Mouse (Mus musculus) lung, postnatal 25 days (tissue): ENCODE results near the gene Cryl1.
A peak's percentile ranks its signal among the peaks of the same experiment; 100 is the strongest.

Experiments
- DNase-seq: peaks from one replicate; pipeline ENCODE4 v3.0.0; 2022; ENCODE audit warnings: low spot score

Cryl1 gene

GRCm38 (mm10) chr14:57316662-57317600 lies 81.4 kb downstream of the Cryl1 start:
- no peak for DNase-seq

GRCm38 (mm10) chr14:57315976-57316375 lies 82.4 kb downstream of the Cryl1 start:
- no peak for DNase-seq

GRCm38 (mm10) chr14:57315551-57315950 lies 82.8 kb downstream of the Cryl1 start:
- DNase-seq = no peak

- DNase-seq = no peak
Measured at GRCm38 (mm10) chr14:57301600-57302230, 96.6 kb downstream of the Cryl1 start.

- peak; percentile 1 for DNase-seq
Measured at GRCm38 (mm10) chr14:57300530-57300929, 97.8 kb downstream of the Cryl1 start.

GRCm38 (mm10) chr14:57297672-57298071 lies 100.7 kb downstream of the Cryl1 start:
- DNase-seq = no peak

GRCm38 (mm10) chr14:57291399-57291942 lies 106.9 kb downstream of the Cryl1 start:
- DNase-seq = no peak

- DNase-seq = no peak
Measured at GRCm38 (mm10) chr14:57289105-57289504, 109.2 kb downstream of the Cryl1 start.

GRCm38 (mm10) chr14:57283816-57284215 lies 114.5 kb downstream of the Cryl1 start:
- no peak for DNase-seq

- DNase-seq = no peak
Measured at GRCm38 (mm10) chr14:57282591-57282990, 115.7 kb downstream of the Cryl1 start.

- no peak for DNase-seq
Measured at GRCm38 (mm10) chr14:57280835-57281234, 117.5 kb downstream of the Cryl1 start.

GRCm38 (mm10) chr14:57276481-57277012 lies 121.8 kb downstream of the Cryl1 start:
- DNase-seq = no peak

GRCm38 (mm10) chr14:57272341-57272740 lies 126.0 kb downstream of the Cryl1 start:
- DNase-seq = no peak

GRCm38 (mm10) chr14:57271861-57272260 lies 126.5 kb downstream of the Cryl1 start:
- no peak for DNase-seq

GRCm38 (mm10) chr14:57268900-57269299 lies 129.4 kb downstream of the Cryl1 start:
- DNase-seq = no peak

GRCm38 (mm10) chr14:57268344-57268743 lies 130.0 kb downstream of the Cryl1 start:
- no peak for DNase-seq

- no peak for DNase-seq
Measured at GRCm38 (mm10) chr14:57263943-57264342, 134.4 kb downstream of the Cryl1 start.

- no peak for DNase-seq
Measured at GRCm38 (mm10) chr14:57259341-57259740, 139.0 kb downstream of the Cryl1 start.

GRCm38 (mm10) chr14:57248661-57249060 lies 149.7 kb downstream of the Cryl1 start:
- DNase-seq = no peak

GRCm38 (mm10) chr14:57246575-57246974 lies 151.8 kb downstream of the Cryl1 start:
- no peak for DNase-seq

- no peak for DNase-seq
Measured at GRCm38 (mm10) chr14:57242978-57243377, 155.4 kb downstream of the Cryl1 start.

GRCm38 (mm10) chr14:57235276-57235675 lies 163.1 kb downstream of the Cryl1 start:
- DNase-seq = no peak

GRCm38 (mm10) chr14:57234711-57235110 lies 163.6 kb downstream of the Cryl1 start:
- no peak for DNase-seq
